Mouse (Mus musculus): ENCODE results near the gene Nmt2. TPM values are rescaled to one million over a fixed set of nuclear protein-coding genes. Genes with fewer than 3 reads are reported as not detected.
A peak's percentile ranks its signal among the peaks of the same experiment; 100 is the strongest.

The Nmt2 gene
- polyA plus RNA-seq, 1 experiment from 2014 or later, result 20.0 TPM

- H3K4me2 ChIP-seq (replicated peaks; ENCODE audit: low read depth), result peak overlapping the region; percentile 92
- no peaks in the 10 kb centered on the region for H3K36me3 ChIP-seq (ENCODE audit: control insufficient read depth, insufficient read depth)
- H3K27ac ChIP-seq (ENCODE audit: low read depth, low read length), result 0 out of 2 replicates have a peak overlapping the region, but pooled peaks have one; percentile 71
- H3K27me3 ChIP-seq (replicated peaks; ENCODE audit: control insufficient read depth, insufficient read depth, low read length), result no peaks in the 10 kb centered on the region
- H3K9ac ChIP-seq (ENCODE audit: low read depth, low read length), result peak overlapping the region; percentile 76
- H3K4me3 ChIP-seq (ENCODE audit: low read depth, low read length), result peak overlapping the region; percentile 92
- H3K9me3 ChIP-seq (ENCODE audit: control insufficient read depth), result no peaks in the 10 kb centered on the region
- H3K4me1 ChIP-seq (replicated peaks; ENCODE audit: control insufficient read depth, insufficient read depth, low read length), result no peaks in the 10 kb centered on the region
- no peak for ATAC-seq
- WGBS, result 2% methylated on average over 6 of the region's 6 CpGs
- TF ChIP-seq CTCF (IDR thresholded peaks at IDR 0.05; ENCODE audit: low read depth), result no peak
These were observed 1.1 kb downstream of the Nmt2 start for GRCm38 (mm10) chr2:3285181-3285530.

GRCm38 (mm10) chr2:3285709-3286108, 1.7 kb downstream of the Nmt2 start:
- H3K36me3 ChIP-seq (ENCODE audit: control insufficient read depth, insufficient read depth), result no peaks in the 10 kb centered on the region
- H3K9me3 ChIP-seq (ENCODE audit: control insufficient read depth), result no peaks in the 10 kb centered on the region
- no peak overlapping the region for H3K27ac ChIP-seq (ENCODE audit: low read depth, low read length)
- no peak for TF ChIP-seq CTCF (IDR thresholded peaks at IDR 0.05; ENCODE audit: low read depth)
- no peaks in the 10 kb centered on the region for H3K27me3 ChIP-seq (replicated peaks; ENCODE audit: control insufficient read depth, insufficient read depth, low read length)
- no peak overlapping the region for H3K9ac ChIP-seq (ENCODE audit: low read depth, low read length)
- no peak overlapping the region for H3K4me3 ChIP-seq (ENCODE audit: low read depth, low read length)
- 49% methylated on average over 3 of the region's 3 CpGs for WGBS
- no peak for ATAC-seq
- H3K4me1 ChIP-seq (replicated peaks; ENCODE audit: control insufficient read depth, insufficient read depth, low read length), result no peaks in the 10 kb centered on the region
- H3K4me2 ChIP-seq (replicated peaks; ENCODE audit: low read depth), result peak overlapping the region; percentile 92; the same call in 1 of the 2 replicates

GRCm38 (mm10) chr2:3286243-3286642, 2.2 kb downstream of the Nmt2 start:
- Histone ChIP-seq H3K4me2 (replicated peaks; ENCODE audit: low read depth) (no peak overlapping the region), H3K9ac (ENCODE audit: low read depth, low read length) (no peak overlapping the region), H3K27me3 (replicated peaks; ENCODE audit: control insufficient read depth, insufficient read depth, low read length) (no peaks in the 10 kb centered on the region), H3K27ac (ENCODE audit: low read depth, low read length) (no peak overlapping the region), H3K36me3 (ENCODE audit: control insufficient read depth, insufficient read depth) (no peaks in the 10 kb centered on the region), H3K4me3 (ENCODE audit: low read depth, low read length) (no peak overlapping the region), H3K4me1 (replicated peaks; ENCODE audit: control insufficient read depth, insufficient read depth, low read length) (no peaks in the 10 kb centered on the region), H3K9me3 (ENCODE audit: control insufficient read depth) (no peaks in the 10 kb centered on the region)
- no peak for ATAC-seq
- TF ChIP-seq CTCF (IDR thresholded peaks at IDR 0.05; ENCODE audit: low read depth), result no peak
- WGBS, result 62% methylated on average over 2 of the region's 2 CpGs

GRCm38 (mm10) chr2:3289581-3289980, 5.6 kb downstream of the Nmt2 start:
- Histone ChIP-seq H3K27ac (ENCODE audit: low read depth, low read length) (no peak overlapping the region), H3K4me2 (replicated peaks; ENCODE audit: low read depth) (no peak overlapping the region), H3K4me1 (replicated peaks; ENCODE audit: control insufficient read depth, insufficient read depth, low read length) (no peaks in the 10 kb centered on the region), H3K9ac (ENCODE audit: low read depth, low read length) (no peak overlapping the region), H3K4me3 (ENCODE audit: low read depth, low read length) (no peak overlapping the region), H3K9me3 (ENCODE audit: control insufficient read depth) (no peaks in the 10 kb centered on the region), H3K27me3 (replicated peaks; ENCODE audit: control insufficient read depth, insufficient read depth, low read length) (no peaks in the 10 kb centered on the region), H3K36me3 (ENCODE audit: control insufficient read depth, insufficient read depth) (no peaks in the 10 kb centered on the region)
- no peak for TF ChIP-seq CTCF (IDR thresholded peaks at IDR 0.05; ENCODE audit: low read depth)
- 89% methylated on average over 1 of the region's 1 CpGs for WGBS
- no peak for ATAC-seq

GRCm38 (mm10) chr2:3292170-3292569, 8.2 kb downstream of the Nmt2 start:
- Histone ChIP-seq H3K4me1 (replicated peaks; ENCODE audit: control insufficient read depth, insufficient read depth, low read length) (no peaks in the 10 kb centered on the region), H3K9me3 (ENCODE audit: control insufficient read depth) (no peaks in the 10 kb centered on the region), H3K9ac (ENCODE audit: low read depth, low read length) (no peak overlapping the region), H3K27me3 (replicated peaks; ENCODE audit: control insufficient read depth, insufficient read depth, low read length) (no peaks in the 10 kb centered on the region), H3K27ac (ENCODE audit: low read depth, low read length) (no peak overlapping the region), H3K4me3 (ENCODE audit: low read depth, low read length) (no peak overlapping the region), H3K4me2 (replicated peaks; ENCODE audit: low read depth) (no peak overlapping the region), H3K36me3 (ENCODE audit: control insufficient read depth, insufficient read depth) (no peaks in the 10 kb centered on the region)
- no peak for TF ChIP-seq CTCF (IDR thresholded peaks at IDR 0.05; ENCODE audit: low read depth)
- WGBS, result 65% methylated on average over 1 of the region's 1 CpGs
- ATAC-seq, result no peak

GRCm38 (mm10) chr2:3295826-3296225, 11.8 kb downstream of the Nmt2 start:
- Histone ChIP-seq H3K27ac (ENCODE audit: low read depth, low read length) (no peak overlapping the region), H3K9ac (ENCODE audit: low read depth, low read length) (no peak overlapping the region), H3K4me3 (ENCODE audit: low read depth, low read length) (no peak overlapping the region), H3K9me3 (ENCODE audit: control insufficient read depth) (no peaks in the 10 kb centered on the region), H3K4me1 (replicated peaks; ENCODE audit: control insufficient read depth, insufficient read depth, low read length) (no peaks in the 10 kb centered on the region), H3K27me3 (replicated peaks; ENCODE audit: control insufficient read depth, insufficient read depth, low read length) (no peaks in the 10 kb centered on the region), H3K4me2 (replicated peaks; ENCODE audit: low read depth) (no peak overlapping the region), H3K36me3 (ENCODE audit: control insufficient read depth, insufficient read depth) (no peaks in the 10 kb centered on the region)
- 75% methylated on average over 7 of the region's 7 CpGs for WGBS
- TF ChIP-seq CTCF (IDR thresholded peaks at IDR 0.05; ENCODE audit: low read depth), result no peak
- no peak for ATAC-seq

- WGBS, result 66% methylated on average over 3 of the region's 3 CpGs
- H3K27me3 ChIP-seq (replicated peaks; ENCODE audit: control insufficient read depth, insufficient read depth, low read length), result no peaks in the 10 kb centered on the region
- H3K4me1 ChIP-seq (replicated peaks; ENCODE audit: control insufficient read depth, insufficient read depth, low read length), result no peaks in the 10 kb centered on the region
- ATAC-seq, result no peak
- no peak for TF ChIP-seq CTCF (IDR thresholded peaks at IDR 0.05; ENCODE audit: low read depth)
- H3K27ac ChIP-seq (ENCODE audit: low read depth, low read length), result no peak overlapping the region
- H3K4me3 ChIP-seq (ENCODE audit: low read depth, low read length), result no peak overlapping the region
- no peak overlapping the region for H3K4me2 ChIP-seq (replicated peaks; ENCODE audit: low read depth)
- no peaks in the 10 kb centered on the region for H3K9me3 ChIP-seq (ENCODE audit: control insufficient read depth)
- no peak overlapping the region for H3K9ac ChIP-seq (ENCODE audit: low read depth, low read length)
- peaks cover 13% of the 10 kb centered on the region; the same call in 1 of the 2 replicates for H3K36me3 ChIP-seq (ENCODE audit: control insufficient read depth, insufficient read depth)
These were observed 21.5 kb downstream of the Nmt2 start for GRCm38 (mm10) chr2:3305426-3306025.

All from intestine, postnatal 0 days (tissue).